Mouse (Mus musculus): Measurements from ENCODE around the gene Sae1.
A peak's percentile ranks its signal among the peaks of the same experiment; 100 is the strongest.

Sae1 gene

GRCm38 (mm10) chr7:16280721-16281120 lies 106.9 kb downstream of the Sae1 start:
- DNase-seq (ENCODE audit: low spot score in 2 of 2), result no peak

GRCm38 (mm10) chr7:16274922-16275890 lies 112.4 kb downstream of the Sae1 start:
- DNase-seq (ENCODE audit: low spot score in 2 of 2), result no peak

- DNase-seq (ENCODE audit: low spot score in 2 of 2), result peak; percentile 42 to 59
These were observed 113.9 kb downstream of the Sae1 start for GRCm38 (mm10) chr7:16273766-16274140.

- DNase-seq (ENCODE audit: low spot score in 2 of 2), result peak; percentile 54 to 66
These were observed 114.4 kb downstream of the Sae1 start, which contains the start of gene Inafm1 for GRCm38 (mm10) chr7:16273081-16273765. Gene Inafm1 (minus strand): TSS chr7:16273617.

GRCm38 (mm10) chr7:16272681-16273080 lies 114.9 kb downstream of the Sae1 start:
- peak; percentile 31 to 48 for DNase-seq (ENCODE audit: low spot score in 2 of 2)

- no peak for DNase-seq (ENCODE audit: low spot score in 2 of 2)
These were observed 116.5 kb downstream of the Sae1 start for GRCm38 (mm10) chr7:16271139-16271538.
